Mouse (Mus musculus) T-helper 17 cell (primary cell): ENCODE data around the gene Vil1.

Source experiments
- in situ Hi-C, 2 experiments: fragments of 300-600 bp; cut with MboI, MseI; formaldehyde crosslinking; loops; 1 replicate in 1 of 2; 2 replicates in 1 of 2; pipeline ENCODE4 v1.15.1; 2025; ENCODE audit warnings: high pct_unique_total_duplicates in 2 of 2

Vil1 gene

GRCm38 (mm10) chr1:74386363-74386713 lies 22.8 kb upstream of the Vil1 start:
- in situ Hi-C loops, result loop anchor here (5.0 to 25.0 kb wide), 3 partner anchors 99 to 1101 kb away; partner anchors contain the start of genes Aamp (in 1 of the 2), Chpf (in 1 of the 2), Gpbar1 (in 1 of the 2) and Pnkd (in 1 of the 2)

- in situ Hi-C loops, result loop anchor here (5.0 to 25.0 kb wide), 3 partner anchors 100 to 1100 kb away; partner anchors contain the start of genes Aamp (in 1 of the 2), Chpf (in 1 of the 2), Gpbar1 (in 1 of the 2) and Pnkd (in 1 of the 2)
These were observed 22.3 kb upstream of the Vil1 start for GRCm38 (mm10) chr1:74386714-74387385.

GRCm38 (mm10) chr1:74387386-74387988 lies 21.7 kb upstream of the Vil1 start:
- in situ Hi-C loops, result loop anchor here (5.0 to 25.0 kb wide), 3 partner anchors 100 to 1100 kb away; partner anchors contain the start of genes Aamp (in 1 of the 2), Chpf (in 1 of the 2), Gpbar1 (in 1 of the 2) and Pnkd (in 1 of the 2)

GRCm38 (mm10) chr1:74388398-74388920 lies 20.7 kb upstream of the Vil1 start:
- in situ Hi-C loops, result loop anchor here (5.0 to 25.0 kb wide), 3 partner anchors 101 to 1099 kb away; partner anchors contain the start of genes Aamp (in 1 of the 2), Chpf (in 1 of the 2), Gpbar1 (in 1 of the 2) and Pnkd (in 1 of the 2)

GRCm38 (mm10) chr1:74389831-74390286 lies 19.3 kb upstream of the Vil1 start:
- in situ Hi-C loops, result loop anchor here (5.0 to 25.0 kb wide), 3 partner anchors 103 to 1097 kb away; partner anchors contain the start of genes Aamp (in 1 of the 2), Chpf (in 1 of the 2), Gpbar1 (in 1 of the 2) and Pnkd (in 1 of the 2)

GRCm38 (mm10) chr1:74390287-74390906 lies 18.8 kb upstream of the Vil1 start:
- in situ Hi-C loops, result loop anchor here (25.0 kb wide), 2 partner anchors 103 to 1097 kb away; partner anchors contain the start of genes Aamp (in 1 of the 2), Chpf (in 1 of the 2), Gpbar1 (in 1 of the 2) and Pnkd (in 1 of the 2)

- in situ Hi-C loops, result loop anchor here (25.0 kb wide), 2 partner anchors 104 to 1096 kb away; partner anchors contain the start of genes Aamp (in 1 of the 2), Chpf (in 1 of the 2), Gpbar1 (in 1 of the 2) and Pnkd (in 1 of the 2)
These were observed 18.0 kb upstream of the Vil1 start, which contains the start of gene Ctdsp1 for GRCm38 (mm10) chr1:74390924-74391748. Ctdsp1 (plus strand) TSS chr1:74391509.

GRCm38 (mm10) chr1:74391844-74392441 lies 17.2 kb upstream of the Vil1 start:
- in situ Hi-C loops, result loop anchor here (25.0 kb wide), 2 partner anchors 105 to 1095 kb away; partner anchors contain the start of genes Aamp (in 1 of the 2), Chpf (in 1 of the 2), Gpbar1 (in 1 of the 2) and Pnkd (in 1 of the 2)

GRCm38 (mm10) chr1:74392446-74392994 lies 16.7 kb upstream of the Vil1 start:
- in situ Hi-C loops, result loop anchor here (25.0 kb wide), 2 partner anchors 105 to 1095 kb away; partner anchors contain the start of genes Aamp (in 1 of the 2), Chpf (in 1 of the 2), Gpbar1 (in 1 of the 2) and Pnkd (in 1 of the 2)

GRCm38 (mm10) chr1:74393010-74393409 lies 16.2 kb upstream of the Vil1 start:
- in situ Hi-C loops, result loop anchor here (25.0 kb wide), 2 partner anchors 106 to 1094 kb away; partner anchors contain the start of genes Aamp (in 1 of the 2), Chpf (in 1 of the 2), Gpbar1 (in 1 of the 2) and Pnkd (in 1 of the 2)

GRCm38 (mm10) chr1:74393697-74394096 lies 15.5 kb upstream of the Vil1 start:
- in situ Hi-C loops, result loop anchor here (25.0 kb wide), 2 partner anchors 106 to 1094 kb away; partner anchors contain the start of genes Aamp (in 1 of the 2), Chpf (in 1 of the 2), Gpbar1 (in 1 of the 2) and Pnkd (in 1 of the 2)

- in situ Hi-C loops, result loop anchor here (25.0 kb wide), 2 partner anchors 107 to 1093 kb away; partner anchors contain the start of genes Aamp (in 1 of the 2), Chpf (in 1 of the 2), Gpbar1 (in 1 of the 2) and Pnkd (in 1 of the 2)
These were observed 14.9 kb upstream of the Vil1 start for GRCm38 (mm10) chr1:74394311-74394710.

- in situ Hi-C loops, result loop anchor here (25.0 kb wide), 2 partner anchors 108 to 1092 kb away; partner anchors contain the start of genes Aamp (in 1 of the 2), Chpf (in 1 of the 2), Gpbar1 (in 1 of the 2) and Pnkd (in 1 of the 2)
These were observed 14.3 kb upstream of the Vil1 start for GRCm38 (mm10) chr1:74394858-74395257.

GRCm38 (mm10) chr1:74395290-74395689 lies 13.9 kb upstream of the Vil1 start:
- in situ Hi-C loops, result loop anchor here (25.0 kb wide), 2 partner anchors 108 to 1092 kb away; partner anchors contain the start of genes Aamp (in 1 of the 2), Chpf (in 1 of the 2), Gpbar1 (in 1 of the 2) and Pnkd (in 1 of the 2)

GRCm38 (mm10) chr1:74396456-74397222 lies 12.5 kb upstream of the Vil1 start:
- in situ Hi-C loops, result loop anchor here (25.0 kb wide), 2 partner anchors 109 to 1091 kb away; partner anchors contain the start of genes Aamp (in 1 of the 2), Chpf (in 1 of the 2), Gpbar1 (in 1 of the 2) and Pnkd (in 1 of the 2)

GRCm38 (mm10) chr1:74397268-74397918 lies 11.8 kb upstream of the Vil1 start:
- in situ Hi-C loops, result loop anchor here (25.0 kb wide), 2 partner anchors 110 to 1090 kb away; partner anchors contain the start of genes Aamp (in 1 of the 2), Chpf (in 1 of the 2), Gpbar1 (in 1 of the 2) and Pnkd (in 1 of the 2)
